Mouse (Mus musculus): ENCODE results near the gene Tshz2. TPM values are rescaled to one million over a fixed set of nuclear protein-coding genes. Genes with fewer than 3 reads are reported as not detected.

Gene Tshz2
- polyA plus RNA-seq, 1 experiment from 2014 or later, result 32.0 TPM

DNA sequence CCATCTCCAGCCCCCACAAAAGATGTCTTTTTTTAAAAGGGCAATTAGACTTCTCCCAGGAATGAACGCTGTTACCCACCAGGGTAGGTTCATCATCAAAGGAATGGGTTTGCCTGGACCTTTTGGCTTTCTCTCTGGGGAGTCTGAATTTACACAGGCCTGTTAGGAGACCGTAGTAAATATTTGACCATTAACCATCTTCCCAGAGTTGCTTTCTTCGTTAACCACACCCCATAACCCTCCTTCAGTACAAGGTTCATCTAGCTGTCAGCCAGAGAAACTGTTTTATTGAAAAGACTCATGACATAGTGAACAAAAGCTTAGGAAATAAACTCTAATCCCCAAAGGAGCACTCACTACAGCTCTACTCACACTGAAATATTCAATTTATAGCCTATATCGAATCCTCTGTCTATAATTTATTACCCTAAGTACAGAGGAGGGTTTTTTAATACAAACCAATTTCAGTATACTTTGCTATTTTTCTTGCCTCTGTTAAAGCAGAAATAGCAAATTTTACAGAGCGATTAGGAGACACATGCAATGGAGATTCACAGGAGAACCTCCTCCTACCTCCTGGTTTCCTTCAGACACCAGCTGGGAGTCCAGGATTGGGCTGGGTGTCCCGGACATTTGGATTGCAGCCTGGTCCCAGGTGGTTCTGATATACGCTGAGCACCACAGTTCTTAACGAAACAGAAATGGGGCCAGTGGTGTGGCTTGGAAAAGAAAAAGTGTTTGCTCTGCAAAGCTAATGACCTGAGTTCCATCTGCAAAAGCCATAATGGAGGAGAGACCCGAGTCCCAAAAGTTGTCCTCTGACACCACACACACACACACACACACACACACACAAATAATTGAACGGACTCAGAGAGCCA is 459.0 kb downstream of the Tshz2 start:
- 66% methylated on average over 10 of the region's 10 CpGs for WGBS

DNA sequence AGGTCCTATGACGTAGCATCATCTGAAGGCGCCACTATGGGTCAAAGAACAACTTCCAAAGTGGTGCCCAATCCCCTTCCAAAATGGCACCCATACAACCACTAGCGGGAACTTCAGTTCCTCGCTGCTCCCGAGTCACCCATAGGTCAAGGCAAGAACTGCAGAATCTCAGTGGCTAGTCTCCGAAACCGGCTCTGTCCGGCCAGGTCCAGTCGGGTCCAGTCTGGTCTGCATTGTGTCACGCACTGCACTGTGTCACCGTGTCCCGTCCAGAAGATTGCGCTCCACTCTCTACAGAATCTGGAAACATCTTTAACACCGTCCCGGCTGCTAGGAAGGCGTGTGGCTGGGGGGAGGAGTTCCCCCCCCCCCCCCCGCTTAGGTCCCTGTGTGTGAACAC is 461.4 kb downstream of the Tshz2 start:
- WGBS, result 93% methylated on average over 16 of the region's 17 CpGs

More for the DNA sequence above, 459.0 kb downstream of the Tshz2 start:
- Histone ChIP-seq H3K27ac (ENCODE audit: low read depth, low read length) (no peak overlapping the region), H3K4me1 (ENCODE audit: control insufficient read depth, insufficient read depth, low read depth, low read length) (no peaks in the 10 kb centered on the region), H3K4me2 (ENCODE audit: low read length) (no peak overlapping the region), H3K4me3 (ENCODE audit: low read length) (no peak overlapping the region), H3K9ac (ENCODE audit: low read depth, low read length) (no peak overlapping the region), H3K27me3 (replicated peaks; ENCODE audit: control insufficient read depth, insufficient read depth, low read length) (no peaks in the 10 kb centered on the region), H3K36me3 (ENCODE audit: control insufficient read depth, insufficient read depth, low read length) (no peaks in the 10 kb centered on the region), H3K9me3 (ENCODE audit: control insufficient read depth, low read length) (no peaks in the 10 kb centered on the region)
- ATAC-seq, result no peak

DNA sequence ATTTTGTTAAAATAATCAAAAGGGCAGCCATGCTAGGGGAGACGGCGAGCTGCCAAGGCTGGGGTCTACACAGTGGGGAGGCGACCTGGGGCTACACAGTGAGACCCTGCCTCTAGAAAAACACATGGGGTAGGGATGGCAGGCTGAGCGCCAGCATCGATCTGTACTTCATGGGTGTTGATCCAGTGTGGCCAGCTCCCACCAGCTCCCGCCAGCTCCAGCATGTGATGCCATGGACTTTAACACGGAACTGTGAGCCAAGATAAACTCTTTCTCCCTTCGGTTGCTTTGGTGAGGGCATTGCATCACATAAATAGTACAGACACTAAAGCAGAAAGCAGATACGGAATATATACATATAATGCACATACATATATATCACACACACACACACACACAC is 462.1 kb downstream of the Tshz2 start:
- no peak for ATAC-seq
- H3K27ac ChIP-seq (ENCODE audit: low read depth, low read length), result no peak overlapping the region
- no peak overlapping the region for H3K4me2 ChIP-seq (ENCODE audit: low read length)
- no peak overlapping the region for H3K9ac ChIP-seq (ENCODE audit: low read depth, low read length)
- WGBS, result 86% methylated on average over 9 of the region's 9 CpGs
- no peaks in the 10 kb centered on the region for H3K4me1 ChIP-seq (ENCODE audit: control insufficient read depth, insufficient read depth, low read depth, low read length)
- H3K36me3 ChIP-seq (ENCODE audit: control insufficient read depth, insufficient read depth, low read length), result no peaks in the 10 kb centered on the region
- H3K9me3 ChIP-seq (ENCODE audit: control insufficient read depth, low read length), result no peaks in the 10 kb centered on the region
- no peak overlapping the region for H3K4me3 ChIP-seq (ENCODE audit: low read length)
- H3K27me3 ChIP-seq (replicated peaks; ENCODE audit: control insufficient read depth, insufficient read depth, low read length), result no peaks in the 10 kb centered on the region

More for the DNA sequence above, 461.4 kb downstream of the Tshz2 start:
- H3K36me3 ChIP-seq (ENCODE audit: control insufficient read depth, insufficient read depth, low read length), result no peaks in the 10 kb centered on the region
- no peak overlapping the region for H3K9ac ChIP-seq (ENCODE audit: low read depth, low read length)
- no peak overlapping the region for H3K27ac ChIP-seq (ENCODE audit: low read depth, low read length)
- no peak overlapping the region for H3K4me3 ChIP-seq (ENCODE audit: low read length)
- H3K4me2 ChIP-seq (ENCODE audit: low read length), result no peak overlapping the region
- H3K9me3 ChIP-seq (ENCODE audit: control insufficient read depth, low read length), result no peaks in the 10 kb centered on the region
- ATAC-seq, result no peak
- H3K27me3 ChIP-seq (replicated peaks; ENCODE audit: control insufficient read depth, insufficient read depth, low read length), result no peaks in the 10 kb centered on the region
- no peaks in the 10 kb centered on the region for H3K4me1 ChIP-seq (ENCODE audit: control insufficient read depth, insufficient read depth, low read depth, low read length)

DNA sequence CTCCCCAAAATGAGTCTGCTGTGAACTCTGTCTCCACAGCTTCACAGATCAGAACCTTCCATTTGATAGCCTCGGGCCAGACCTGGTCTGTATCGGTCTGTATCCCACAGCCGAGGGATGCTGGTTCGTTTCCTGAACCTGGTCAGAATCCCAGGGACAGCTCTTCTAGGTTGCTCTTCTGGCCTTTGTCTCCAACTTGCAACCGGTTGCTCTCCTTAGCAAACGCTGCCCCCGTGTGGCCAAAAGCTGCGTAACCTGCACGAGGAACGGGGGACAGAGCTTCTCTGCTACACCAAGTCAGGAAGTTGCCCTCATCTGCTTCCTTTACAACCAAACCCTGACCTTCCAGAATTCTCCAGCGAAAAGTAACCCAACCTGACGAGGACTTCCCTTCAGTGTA is 468.3 kb downstream of the Tshz2 start:
- H3K27ac ChIP-seq (ENCODE audit: low read depth, low read length), result no peak overlapping the region
- H3K27me3 ChIP-seq (replicated peaks; ENCODE audit: control insufficient read depth, insufficient read depth, low read length), result no peaks in the 10 kb centered on the region

DNA sequence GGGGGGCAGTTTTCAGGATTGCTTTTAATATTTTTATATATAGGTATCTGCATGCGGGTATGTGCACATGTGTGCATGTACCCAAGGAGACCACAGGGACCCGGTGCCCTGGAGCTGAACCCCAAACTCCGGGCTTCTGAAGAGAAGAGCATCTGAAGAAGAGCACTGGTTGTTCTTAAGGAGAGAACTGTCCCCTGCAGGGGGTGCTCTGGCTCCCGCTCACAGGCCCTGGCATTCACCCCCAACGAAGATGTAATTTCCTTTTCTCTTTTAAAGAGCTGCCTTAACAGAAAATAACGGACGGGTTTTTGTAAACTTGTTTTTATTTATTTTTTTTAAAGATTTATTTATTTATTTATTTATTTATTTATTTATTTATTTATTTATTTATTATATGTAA is 469.1 kb downstream of the Tshz2 start:
- ATAC-seq, result no peak
- Histone ChIP-seq H3K4me1 (ENCODE audit: control insufficient read depth, insufficient read depth, low read depth, low read length) (no peaks in the 10 kb centered on the region), H3K9ac (ENCODE audit: low read depth, low read length) (no peak overlapping the region), H3K27ac (ENCODE audit: low read depth, low read length) (no peak overlapping the region), H3K9me3 (ENCODE audit: control insufficient read depth, low read length) (no peaks in the 10 kb centered on the region), H3K4me2 (ENCODE audit: low read length) (no peak overlapping the region), H3K36me3 (ENCODE audit: control insufficient read depth, insufficient read depth, low read length) (no peaks in the 10 kb centered on the region), H3K27me3 (replicated peaks; ENCODE audit: control insufficient read depth, insufficient read depth, low read length) (no peaks in the 10 kb centered on the region), H3K4me3 (ENCODE audit: low read length) (no peak overlapping the region)
- 77% methylated on average over 7 of the region's 7 CpGs for WGBS

More for the DNA sequence above, 468.3 kb downstream of the Tshz2 start:
- Histone ChIP-seq H3K4me2 (ENCODE audit: low read length) (no peak overlapping the region), H3K36me3 (ENCODE audit: control insufficient read depth, insufficient read depth, low read length) (no peaks in the 10 kb centered on the region), H3K4me1 (ENCODE audit: control insufficient read depth, insufficient read depth, low read depth, low read length) (no peaks in the 10 kb centered on the region), H3K4me3 (ENCODE audit: low read length) (no peak overlapping the region), H3K9me3 (ENCODE audit: control insufficient read depth, low read length) (no peaks in the 10 kb centered on the region), H3K9ac (ENCODE audit: low read depth, low read length) (0 out of 2 replicates have a peak overlapping the region, but pooled peaks have one; percentile 44)
- peak; percentile 74 for ATAC-seq
- 6% methylated on average over 12 of the region's 12 CpGs for WGBS

DNA sequence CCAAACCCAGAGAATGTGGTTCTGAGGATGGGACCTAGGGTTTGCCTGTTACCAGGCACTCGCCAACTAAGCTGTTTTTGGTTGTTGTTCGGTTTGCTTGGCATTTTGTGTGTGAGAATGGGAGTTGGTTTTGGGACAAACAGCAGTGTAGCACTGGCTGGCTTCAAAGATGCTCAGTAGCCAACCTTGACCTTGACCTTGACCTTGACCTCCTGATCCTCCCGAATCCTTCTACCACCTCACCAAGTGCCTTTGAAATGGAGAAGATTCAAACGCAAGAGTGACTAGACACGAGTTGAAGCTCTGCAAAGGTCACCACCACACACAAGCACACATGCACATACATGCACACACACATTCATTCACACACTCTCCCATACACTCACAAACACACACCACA is 470.5 kb downstream of the Tshz2 start:
- Histone ChIP-seq H3K9ac (ENCODE audit: low read depth, low read length) (no peak overlapping the region), H3K27ac (ENCODE audit: low read depth, low read length) (no peak overlapping the region), H3K4me1 (ENCODE audit: control insufficient read depth, insufficient read depth, low read depth, low read length) (no peaks in the 10 kb centered on the region), H3K36me3 (ENCODE audit: control insufficient read depth, insufficient read depth, low read length) (no peaks in the 10 kb centered on the region), H3K4me3 (ENCODE audit: low read length) (no peak overlapping the region), H3K27me3 (replicated peaks; ENCODE audit: control insufficient read depth, insufficient read depth, low read length) (no peaks in the 10 kb centered on the region), H3K9me3 (ENCODE audit: control insufficient read depth, low read length) (no peaks in the 10 kb centered on the region), H3K4me2 (ENCODE audit: low read length) (no peak overlapping the region)
- ATAC-seq, result no peak
- 84% methylated on average over 5 of the region's 5 CpGs for WGBS

DNA sequence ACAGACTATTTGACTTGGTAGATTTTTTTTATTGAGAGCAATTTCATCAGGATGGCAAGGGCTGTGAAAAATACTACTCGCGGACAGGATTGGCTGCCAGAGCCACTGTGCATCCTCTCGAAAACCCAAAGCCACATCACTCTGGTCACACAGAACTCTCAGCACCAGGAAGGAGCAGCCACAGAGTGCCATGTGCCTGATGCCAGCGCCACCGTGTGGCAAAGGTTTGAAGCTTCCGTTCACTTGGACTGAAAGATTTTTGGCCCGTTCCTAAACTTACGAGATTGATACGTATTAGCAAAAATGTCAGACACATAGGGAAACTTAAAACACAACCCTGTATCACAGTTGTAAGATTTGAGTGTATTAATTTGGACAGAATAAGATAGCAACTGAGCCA is 471.0 kb downstream of the Tshz2 start:
- no peaks in the 10 kb centered on the region for H3K9me3 ChIP-seq (ENCODE audit: control insufficient read depth, low read length)
- H3K36me3 ChIP-seq (ENCODE audit: control insufficient read depth, insufficient read depth, low read length), result no peaks in the 10 kb centered on the region
- WGBS, result 50% methylated on average over 9 of the region's 9 CpGs
- ATAC-seq, result no peak
- no peak overlapping the region for H3K9ac ChIP-seq (ENCODE audit: low read depth, low read length)
- no peak overlapping the region for H3K27ac ChIP-seq (ENCODE audit: low read depth, low read length)
- no peak overlapping the region for H3K4me3 ChIP-seq (ENCODE audit: low read length)
- no peak overlapping the region for H3K4me2 ChIP-seq (ENCODE audit: low read length)
- no peaks in the 10 kb centered on the region for H3K4me1 ChIP-seq (ENCODE audit: control insufficient read depth, insufficient read depth, low read depth, low read length)
- no peaks in the 10 kb centered on the region for H3K27me3 ChIP-seq (replicated peaks; ENCODE audit: control insufficient read depth, insufficient read depth, low read length)

DNA sequence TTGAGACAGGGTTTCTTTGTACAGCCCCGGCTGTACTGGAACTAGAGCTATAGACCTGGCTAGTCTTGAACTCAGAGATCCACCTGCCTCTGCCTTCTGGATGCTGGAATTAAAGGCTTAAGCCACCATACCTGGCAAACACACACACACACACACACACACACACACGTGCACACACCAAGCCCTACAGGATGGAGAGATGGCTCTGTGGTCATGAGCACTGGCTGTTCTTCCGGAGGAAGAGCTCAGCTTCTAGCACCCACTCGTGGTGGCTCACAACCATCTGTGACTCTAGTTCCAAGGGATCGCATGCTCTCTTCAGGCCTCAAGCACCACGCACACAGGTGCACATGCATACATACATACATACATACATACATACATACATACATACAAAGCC is 471.6 kb downstream of the Tshz2 start:
- Histone ChIP-seq H3K4me1 (ENCODE audit: control insufficient read depth, insufficient read depth, low read depth, low read length) (no peaks in the 10 kb centered on the region), H3K9me3 (ENCODE audit: control insufficient read depth, low read length) (no peaks in the 10 kb centered on the region), H3K36me3 (ENCODE audit: control insufficient read depth, insufficient read depth, low read length) (no peaks in the 10 kb centered on the region), H3K4me2 (ENCODE audit: low read length) (no peak overlapping the region), H3K9ac (ENCODE audit: low read depth, low read length) (no peak overlapping the region), H3K27ac (ENCODE audit: low read depth, low read length) (no peak overlapping the region), H3K27me3 (replicated peaks; ENCODE audit: control insufficient read depth, insufficient read depth, low read length) (no peaks in the 10 kb centered on the region), H3K4me3 (ENCODE audit: low read length) (no peak overlapping the region)
- WGBS, result 89% methylated on average over 6 of the region's 6 CpGs
- ATAC-seq, result no peak

DNA sequence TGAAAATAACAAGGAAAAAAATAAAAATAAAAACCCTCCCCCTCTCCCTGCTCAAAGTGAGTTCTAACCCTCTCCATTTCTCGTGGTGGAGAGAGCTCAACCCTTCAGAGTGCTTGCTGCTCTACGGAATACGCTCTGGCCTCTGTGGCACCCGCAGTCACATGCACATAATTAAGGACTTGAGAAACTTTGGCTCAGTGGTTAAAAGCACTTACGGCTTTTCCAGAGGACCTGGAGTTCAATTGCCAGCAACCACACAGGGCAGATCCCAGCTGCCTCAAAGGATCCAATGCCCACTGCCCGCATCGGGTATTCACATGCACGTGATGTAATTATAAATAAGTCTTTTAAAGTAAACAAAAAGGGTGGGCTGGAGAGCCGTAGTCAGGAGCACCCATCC is 473.2 kb downstream of the Tshz2 start:
- no peaks in the 10 kb centered on the region for H3K9me3 ChIP-seq (ENCODE audit: control insufficient read depth, low read length)
- H3K9ac ChIP-seq (ENCODE audit: low read depth, low read length), result no peak overlapping the region
- ATAC-seq, result no peak
- WGBS, result 76% methylated on average over 9 of the region's 9 CpGs
- no peaks in the 10 kb centered on the region for H3K4me1 ChIP-seq (ENCODE audit: control insufficient read depth, insufficient read depth, low read depth, low read length)
- H3K4me3 ChIP-seq (ENCODE audit: low read length), result no peak overlapping the region
- H3K27ac ChIP-seq (ENCODE audit: low read depth, low read length), result no peak overlapping the region
- H3K36me3 ChIP-seq (ENCODE audit: control insufficient read depth, insufficient read depth, low read length), result no peaks in the 10 kb centered on the region
- no peaks in the 10 kb centered on the region for H3K27me3 ChIP-seq (replicated peaks; ENCODE audit: control insufficient read depth, insufficient read depth, low read length)
- H3K4me2 ChIP-seq (ENCODE audit: low read length), result no peak overlapping the region
